Mouse (Mus musculus) thymus, adult 2 months (tissue): Measurements from ENCODE around the gene Slc7a5.

Source experiments
- CTCF ChIP-seq: fragments of 200-500 bp; IDR thresholded peaks from 2 replicates; pipeline ENCODE4 v1.5.1; 2012; ENCODE audit warnings: mild to moderate bottlenecking, control low read depth, low read length, moderate library complexity, borderline replicate concordance; ENCODE audit not compliant: control insufficient read depth, poor library complexity, insufficient read depth; ENCODE audit errors: extremely low read depth
- POLR2A ChIP-seq: fragments of 200-500 bp; IDR thresholded peaks from 2 replicates; pipeline ENCODE4 v1.6.1; 2012; ENCODE audit warnings: mild to moderate bottlenecking, low read length, control low read depth, moderate library complexity; ENCODE audit not compliant: control insufficient read depth, poor library complexity, insufficient read depth; ENCODE audit errors: extremely low read depth

GRCm38 (mm10) chr8:121885001-121885400 lies 22.5 kb downstream of the Slc7a5 start:
- TF ChIP-seq CTCF (no peak), POLR2A (no peak)
